Mouse (Mus musculus): Measurements from ENCODE around the gene Adora3. TPM values are rescaled to one million over a fixed set of nuclear protein-coding genes. Genes with fewer than 3 reads are reported as not detected.

Adora3 gene
- 0.14 and 0.17 TPM in 2 replicates for polyA plus RNA-seq (2015; fragmentation: Nextera tagmentation; extraction: Ambion mirVana)

DNA sequence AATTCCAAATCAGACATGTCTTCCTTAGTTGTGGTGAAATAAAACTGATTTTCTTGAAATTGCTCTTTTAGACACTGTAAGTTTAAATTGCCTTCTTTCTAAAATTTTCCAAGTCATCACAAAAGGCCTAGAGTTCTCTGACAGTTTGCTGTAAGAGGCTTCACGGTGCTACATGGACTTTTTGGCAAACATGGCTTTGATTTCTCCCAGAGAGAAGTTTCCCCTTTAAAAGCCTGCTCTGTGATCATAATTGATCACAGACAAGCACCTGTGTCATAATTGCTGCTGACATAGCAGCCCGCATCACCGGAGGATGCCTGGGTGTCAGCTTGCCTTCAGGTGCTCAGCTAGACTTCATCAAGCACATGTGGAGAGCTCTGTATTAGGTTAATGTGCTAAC lies at the start of gene Adora3, which contains the start of gene Tmigd3:
Adora3 (plus strand) TSS at position 301 of the 400 bp plus-strand sequence.
Tmigd3 (plus strand) TSS at position 346 of the 400 bp plus-strand sequence.
- no peak for ATAC-seq (replicated peaks)
- H3K36me3 ChIP-seq (replicated peaks), result no peaks in the 10 kb centered on the region
- no peak within 1 kb of the TSS for H3K4me2 ChIP-seq
- H3K9ac ChIP-seq, result no peak within 1 kb of the TSS
- no peaks in the 10 kb centered on the region for H3K9me3 ChIP-seq
- no peaks in the 10 kb centered on the region for H3K27me3 ChIP-seq (replicated peaks)
- H3K27ac ChIP-seq, result no peak within 1 kb of the TSS
- H3K4me3 ChIP-seq, result no peak within 1 kb of the TSS
- 76% methylated on average over 3 of the region's 3 CpGs for WGBS
- H3K4me1 ChIP-seq, result no peaks in the 10 kb centered on the region

DNA sequence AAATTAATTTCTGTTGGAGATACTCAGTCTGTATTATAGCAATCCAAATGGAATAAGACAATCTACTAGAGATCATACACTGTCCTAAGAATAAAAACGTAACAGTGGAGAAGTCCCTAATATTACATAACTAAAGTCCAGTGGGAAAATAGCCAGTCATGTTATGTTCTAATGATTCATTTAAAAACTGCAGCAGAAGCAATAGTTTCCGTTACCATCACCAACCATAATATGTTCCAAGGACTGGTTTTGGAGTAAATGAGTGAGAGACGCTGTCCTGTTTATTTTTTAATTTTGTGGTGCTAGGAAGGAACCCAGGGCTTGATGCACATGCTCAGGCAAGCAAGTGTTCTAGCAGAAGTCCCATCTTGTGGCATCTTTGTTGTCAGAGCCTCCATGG lies 49.2 kb upstream of the Adora3 start:
- H3K27me3 ChIP-seq (replicated peaks), result no peaks in the 10 kb centered on the region
- no peak overlapping the region for H3K4me2 ChIP-seq
- no peak overlapping the region for H3K27ac ChIP-seq
- no peaks in the 10 kb centered on the region for H3K9me3 ChIP-seq
- H3K36me3 ChIP-seq (replicated peaks), result no peaks in the 10 kb centered on the region
- WGBS, result 91% methylated on average over 3 of the region's 3 CpGs
- H3K4me1 ChIP-seq, result no peaks in the 10 kb centered on the region
- ATAC-seq (replicated peaks), result no peak
- H3K9ac ChIP-seq, result no peak overlapping the region
- H3K4me3 ChIP-seq, result no peak overlapping the region

DNA sequence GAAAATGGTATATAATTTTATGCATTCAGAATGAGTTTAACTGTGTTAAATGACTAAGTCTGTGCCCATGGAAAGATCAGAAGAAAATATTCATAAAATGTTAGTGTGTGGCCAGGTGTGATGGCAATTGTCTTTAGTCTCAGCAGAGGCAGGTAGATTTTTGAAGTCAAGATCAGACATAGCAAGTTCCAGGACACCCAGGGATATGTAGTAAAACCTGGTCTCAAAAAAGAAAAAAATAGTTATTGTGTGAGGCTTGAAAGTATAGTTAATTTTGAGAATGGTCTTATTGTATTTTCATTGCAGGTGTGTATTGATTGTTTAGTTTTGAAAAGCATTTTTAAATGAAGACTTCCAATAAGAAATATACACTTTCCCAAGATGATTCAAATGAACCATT lies 47.0 kb upstream of the Adora3 start:
- ATAC-seq (replicated peaks), result no peak
- Histone ChIP-seq H3K9ac (no peak overlapping the region), H3K27me3 (replicated peaks) (no peaks in the 10 kb centered on the region), H3K4me1 (no peaks in the 10 kb centered on the region), H3K4me2 (no peak overlapping the region), H3K4me3 (no peak overlapping the region), H3K36me3 (replicated peaks) (no peaks in the 10 kb centered on the region), H3K9me3 (no peaks in the 10 kb centered on the region), H3K27ac (no peak overlapping the region)

DNA sequence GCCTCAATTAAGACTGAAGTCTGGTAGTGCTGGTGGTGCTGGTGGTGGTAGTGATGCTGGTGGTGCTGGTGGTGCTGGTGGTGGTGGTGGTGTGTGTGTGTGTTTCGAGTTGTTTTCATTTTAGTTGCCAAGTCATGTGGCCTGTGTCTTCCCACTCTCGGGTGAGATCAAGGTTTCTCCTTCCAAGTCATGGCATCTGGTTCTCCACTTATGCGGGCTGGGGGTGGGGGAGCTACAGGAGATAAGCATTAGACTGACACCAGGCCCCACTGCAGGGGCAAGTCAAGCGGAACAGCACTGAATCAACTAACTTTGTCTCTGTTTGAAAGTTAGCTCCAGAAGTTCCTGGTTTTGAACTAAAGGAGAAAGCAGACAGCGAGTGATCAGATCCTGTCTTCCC lies 46.6 kb upstream of the Adora3 start:
- no peak for ATAC-seq (replicated peaks)
- H3K27ac ChIP-seq, result no peak overlapping the region
- WGBS, result 47% methylated on average over 5 of the region's 5 CpGs

DNA sequence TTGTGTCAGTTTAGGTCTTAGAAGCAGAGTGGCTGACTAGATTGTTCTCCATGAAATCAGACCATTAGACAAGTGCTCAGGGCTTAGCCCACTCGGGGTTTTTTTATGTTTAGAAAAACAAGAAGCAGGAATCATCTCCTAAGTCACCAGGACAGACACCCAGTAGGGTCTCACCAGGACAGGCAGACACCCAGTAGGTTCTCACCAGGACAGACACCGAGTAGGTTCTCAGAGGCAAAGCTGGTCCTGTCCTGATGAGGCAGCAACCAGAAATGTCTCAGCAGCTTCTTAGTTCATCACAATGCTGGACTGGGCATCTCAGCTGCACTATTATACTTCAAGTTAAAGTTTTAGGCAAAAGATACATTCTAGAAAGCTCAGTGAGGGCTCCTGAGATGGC lies 46.0 kb upstream of the Adora3 start:
- H3K4me3 ChIP-seq, result no peak overlapping the region
- H3K9ac ChIP-seq, result no peak overlapping the region
- 56% methylated on average over 2 of the region's 2 CpGs for WGBS
- no peak overlapping the region for H3K4me2 ChIP-seq
- ATAC-seq (replicated peaks), result no peak
- no peaks in the 10 kb centered on the region for H3K36me3 ChIP-seq (replicated peaks)
- no peak overlapping the region for H3K27ac ChIP-seq
- H3K9me3 ChIP-seq, result no peaks in the 10 kb centered on the region
- H3K27me3 ChIP-seq (replicated peaks), result no peaks in the 10 kb centered on the region
- H3K4me1 ChIP-seq, result no peaks in the 10 kb centered on the region

More for the DNA sequence above, 46.6 kb upstream of the Adora3 start:
- Histone ChIP-seq H3K36me3 (replicated peaks) (no peaks in the 10 kb centered on the region), H3K4me2 (no peak overlapping the region), H3K27me3 (replicated peaks) (no peaks in the 10 kb centered on the region), H3K9ac (no peak overlapping the region), H3K4me3 (no peak overlapping the region), H3K9me3 (no peaks in the 10 kb centered on the region), H3K4me1 (no peaks in the 10 kb centered on the region)

DNA sequence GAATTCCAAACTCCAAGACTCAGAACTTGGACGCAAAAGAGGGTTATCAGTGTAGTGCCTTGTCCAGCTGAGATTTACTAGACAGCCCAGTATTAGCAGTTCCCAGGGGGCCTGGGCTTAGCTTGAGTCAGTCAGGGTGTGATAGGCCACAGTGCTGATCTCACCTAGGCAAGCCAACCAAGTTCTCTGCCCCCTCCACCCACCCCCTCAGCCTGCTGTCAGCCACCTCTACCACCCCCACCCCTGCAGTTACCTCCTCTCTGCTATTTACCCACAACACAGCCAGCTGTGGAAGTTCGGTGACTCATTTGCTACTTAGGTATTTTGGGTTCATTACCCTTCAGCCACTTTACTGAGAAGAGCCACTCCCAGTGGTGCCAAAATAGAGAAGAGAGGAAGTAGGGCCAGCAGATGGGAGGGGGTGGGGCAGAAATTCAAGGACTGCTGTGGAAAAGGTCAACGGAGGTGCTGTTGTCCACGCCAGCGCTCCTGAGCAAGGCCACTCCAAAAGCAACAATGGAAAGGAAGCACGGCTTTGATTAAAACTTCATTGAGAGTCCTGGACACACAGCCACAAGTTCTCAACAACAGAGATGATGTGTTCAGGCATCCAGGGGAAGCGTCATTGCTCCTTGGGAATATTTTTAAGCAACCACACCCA lies 45.0 kb upstream of the Adora3 start:
- Histone ChIP-seq H3K9me3 (no peaks in the 10 kb centered on the region), H3K4me2 (no peak overlapping the region), H3K27ac (no peak overlapping the region), H3K27me3 (replicated peaks) (no peaks in the 10 kb centered on the region), H3K4me1 (no peaks in the 10 kb centered on the region), H3K4me3 (no peak overlapping the region), H3K36me3 (replicated peaks) (no peaks in the 10 kb centered on the region), H3K9ac (no peak overlapping the region)
- no peak for ATAC-seq (replicated peaks)
- 73% methylated on average over 7 of the region's 7 CpGs for WGBS

DNA sequence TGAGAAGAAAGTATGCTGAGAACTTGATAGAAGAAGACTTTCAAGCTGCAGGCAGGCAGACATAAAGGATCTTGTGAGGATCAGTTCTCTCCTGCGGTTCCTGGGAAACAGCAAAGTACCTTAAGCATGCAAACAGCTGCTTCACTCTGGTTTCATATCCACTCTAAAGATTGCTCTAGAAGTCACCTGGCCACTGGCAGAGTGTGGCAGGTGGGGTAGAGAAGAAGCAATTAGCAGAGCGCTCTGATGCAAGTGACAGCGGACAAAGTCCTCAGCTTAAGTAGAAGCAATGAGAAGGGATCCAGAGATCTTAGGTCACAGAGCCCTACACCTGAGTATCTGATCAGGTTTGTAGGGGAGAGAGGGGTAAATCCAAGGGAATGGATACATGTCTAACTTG lies 39.1 kb upstream of the Adora3 start:
- H3K27me3 ChIP-seq (replicated peaks), result no peaks in the 10 kb centered on the region
- no peak for ATAC-seq (replicated peaks)
- 97% methylated on average over 3 of the region's 3 CpGs for WGBS
- H3K4me3 ChIP-seq, result no peak overlapping the region
- no peaks in the 10 kb centered on the region for H3K36me3 ChIP-seq (replicated peaks)
- H3K9ac ChIP-seq, result no peak overlapping the region
- no peak overlapping the region for H3K27ac ChIP-seq
- no peaks in the 10 kb centered on the region for H3K4me1 ChIP-seq
- no peaks in the 10 kb centered on the region for H3K9me3 ChIP-seq
- no peak overlapping the region for H3K4me2 ChIP-seq

DNA sequence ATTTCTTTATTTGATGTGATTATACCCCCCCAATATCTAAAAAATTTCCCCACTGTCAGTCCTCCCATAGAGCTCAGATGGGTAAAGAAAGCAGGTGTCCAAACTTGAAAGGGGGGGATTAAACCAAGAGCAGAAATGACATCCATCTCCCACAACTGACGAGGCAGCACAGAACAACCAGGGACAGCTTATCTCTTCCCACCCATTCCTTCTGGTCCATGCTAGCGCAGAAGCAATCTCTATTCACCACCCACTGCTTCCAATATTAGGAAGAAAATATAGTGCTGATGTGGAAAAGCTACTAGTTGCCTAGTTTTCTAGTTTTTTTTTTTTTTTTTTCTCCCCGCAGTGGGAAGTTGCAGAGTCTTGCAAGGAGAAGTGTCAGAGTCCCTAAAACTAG lies 34.8 kb upstream of the Adora3 start:
- Histone ChIP-seq H3K4me2 (no peak overlapping the region), H3K36me3 (replicated peaks) (no peaks in the 10 kb centered on the region), H3K27me3 (replicated peaks) (no peaks in the 10 kb centered on the region), H3K9ac (no peak overlapping the region), H3K4me1 (no peaks in the 10 kb centered on the region), H3K4me3 (no peak overlapping the region), H3K27ac (no peak overlapping the region), H3K9me3 (no peaks in the 10 kb centered on the region)
- 69% methylated on average over 3 of the region's 3 CpGs for WGBS
- ATAC-seq (replicated peaks), result no peak

DNA sequence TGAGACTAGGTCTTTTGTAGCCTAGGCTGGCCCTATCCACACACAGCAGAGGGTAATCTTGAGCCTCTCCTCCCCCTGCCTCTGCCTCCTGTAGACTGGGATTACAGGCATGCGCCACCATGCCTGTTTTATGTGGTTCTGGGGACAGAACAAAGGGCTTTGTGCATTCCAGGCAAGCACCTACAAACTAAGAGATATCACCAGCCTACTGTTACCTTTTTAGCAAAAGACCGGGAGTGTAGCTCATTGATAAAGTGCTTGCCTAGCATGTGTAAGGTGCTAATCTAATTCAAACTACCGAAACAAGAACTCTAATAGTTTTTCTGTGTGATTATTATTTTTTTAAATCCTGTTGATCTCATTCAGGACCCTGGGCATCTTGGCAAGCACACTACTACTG lies 33.8 kb upstream of the Adora3 start:
- no peak overlapping the region for H3K27ac ChIP-seq
- no peak overlapping the region for H3K4me3 ChIP-seq
- no peak overlapping the region for H3K4me2 ChIP-seq
- 84% methylated on average over 3 of the region's 3 CpGs for WGBS
- H3K36me3 ChIP-seq (replicated peaks), result no peaks in the 10 kb centered on the region
- H3K4me1 ChIP-seq, result no peaks in the 10 kb centered on the region
- H3K9me3 ChIP-seq, result no peaks in the 10 kb centered on the region
- H3K27me3 ChIP-seq (replicated peaks), result no peaks in the 10 kb centered on the region
- no peak overlapping the region for H3K9ac ChIP-seq
- no peak for ATAC-seq (replicated peaks)

DNA sequence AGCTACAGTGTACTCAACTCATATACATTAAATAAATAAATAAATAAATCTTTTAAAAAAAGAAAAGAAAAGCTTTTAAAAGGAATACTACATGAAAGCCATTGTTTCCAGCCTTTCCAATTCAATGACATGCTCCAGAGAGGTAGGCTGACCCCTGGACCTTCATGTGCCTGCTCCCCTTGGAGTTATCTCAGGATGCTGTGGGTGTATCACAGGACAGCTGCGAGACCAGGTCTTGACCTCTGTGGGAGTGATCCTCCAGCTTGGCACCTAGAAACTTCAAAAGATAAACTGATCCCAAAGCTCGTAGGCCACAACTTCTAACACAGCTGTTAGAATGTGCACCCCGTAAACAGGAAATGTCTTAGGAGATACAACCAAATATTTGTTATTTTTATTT lies 32.0 kb upstream of the Adora3 start:
- H3K4me3 ChIP-seq, result no peak overlapping the region
- H3K4me2 ChIP-seq, result no peak overlapping the region
- no peak overlapping the region for H3K27ac ChIP-seq
- no peaks in the 10 kb centered on the region for H3K36me3 ChIP-seq (replicated peaks)
- H3K9ac ChIP-seq, result no peak overlapping the region
- WGBS, result 85% methylated on average over 3 of the region's 3 CpGs
- no peaks in the 10 kb centered on the region for H3K4me1 ChIP-seq
- ATAC-seq (replicated peaks), result no peak
- H3K9me3 ChIP-seq, result no peaks in the 10 kb centered on the region
- H3K27me3 ChIP-seq (replicated peaks), result no peaks in the 10 kb centered on the region

DNA sequence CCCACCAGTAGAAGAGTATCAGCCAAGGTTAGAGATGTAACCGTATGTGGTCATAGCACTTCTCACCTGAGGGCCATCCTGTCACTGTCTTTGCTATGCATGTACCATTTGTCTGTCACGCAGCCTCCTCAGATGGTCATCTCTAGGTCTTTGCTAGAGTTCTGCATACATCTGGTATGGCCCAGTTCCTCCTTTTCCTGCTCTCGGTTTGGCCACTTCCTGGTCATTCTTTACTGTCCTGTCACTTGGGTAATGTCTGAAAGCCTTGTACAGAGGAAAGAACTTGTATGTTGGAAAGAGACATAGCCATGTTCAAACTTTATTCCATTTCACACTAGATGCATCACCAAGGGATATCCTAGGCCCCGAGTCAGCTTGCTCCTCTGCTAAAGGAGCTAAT lies 30.8 kb upstream of the Adora3 start:
- no peak for ATAC-seq (replicated peaks)
- Histone ChIP-seq H3K4me3 (no peak overlapping the region), H3K27me3 (replicated peaks) (no peaks in the 10 kb centered on the region), H3K4me2 (no peak overlapping the region), H3K9ac (no peak overlapping the region), H3K9me3 (no peaks in the 10 kb centered on the region), H3K4me1 (no peaks in the 10 kb centered on the region), H3K27ac (no peak overlapping the region), H3K36me3 (replicated peaks) (no peaks in the 10 kb centered on the region)
- 91% methylated on average over 4 of the region's 4 CpGs for WGBS

DNA sequence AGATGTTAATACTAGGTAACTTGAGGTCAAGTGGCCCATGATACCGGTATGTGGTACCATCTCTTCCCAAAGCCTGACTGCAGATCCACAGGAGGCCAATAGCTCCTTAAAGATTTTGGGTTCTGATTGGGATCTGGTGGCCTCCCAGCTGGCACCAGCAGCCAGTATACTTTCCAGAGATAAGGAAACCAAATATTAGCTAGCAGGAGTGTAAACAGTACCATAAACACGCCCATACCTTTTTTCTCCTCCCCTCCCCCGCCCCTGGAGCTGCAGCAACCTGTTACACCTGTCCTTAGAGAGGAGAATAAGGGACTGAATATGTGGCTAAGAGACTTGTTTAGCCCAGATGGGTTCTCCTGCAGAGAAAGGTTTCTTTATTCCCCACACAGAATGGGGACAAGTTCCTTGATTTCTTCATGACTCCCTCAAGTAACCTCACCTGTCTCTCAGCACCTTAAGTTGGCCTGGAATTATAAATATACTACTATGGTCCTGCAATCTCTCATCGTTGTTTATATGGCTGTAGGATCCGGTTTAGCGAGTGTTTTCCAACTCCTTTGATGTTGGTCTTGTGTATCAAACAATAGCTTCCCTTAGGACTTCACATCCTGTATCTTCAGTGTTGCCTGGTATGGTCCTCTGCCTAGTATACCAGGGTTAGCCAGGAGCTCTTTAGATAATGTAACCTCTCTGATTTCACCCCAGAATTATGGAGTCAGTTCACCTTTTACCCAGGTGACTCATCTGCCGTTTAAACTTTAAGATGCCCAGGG lies 24.2 kb upstream of the Adora3 start:
- WGBS, result 78% methylated on average over 7 of the region's 7 CpGs
- no peaks in the 10 kb centered on the region for H3K36me3 ChIP-seq (replicated peaks)
- H3K27ac ChIP-seq, result no peak overlapping the region
- no peaks in the 10 kb centered on the region for H3K9me3 ChIP-seq
- no peak overlapping the region for H3K9ac ChIP-seq
- H3K27me3 ChIP-seq (replicated peaks), result no peaks in the 10 kb centered on the region
- no peaks in the 10 kb centered on the region for H3K4me1 ChIP-seq
- H3K4me3 ChIP-seq, result no peak overlapping the region
- H3K4me2 ChIP-seq, result no peak overlapping the region
- no peak for ATAC-seq (replicated peaks)

DNA sequence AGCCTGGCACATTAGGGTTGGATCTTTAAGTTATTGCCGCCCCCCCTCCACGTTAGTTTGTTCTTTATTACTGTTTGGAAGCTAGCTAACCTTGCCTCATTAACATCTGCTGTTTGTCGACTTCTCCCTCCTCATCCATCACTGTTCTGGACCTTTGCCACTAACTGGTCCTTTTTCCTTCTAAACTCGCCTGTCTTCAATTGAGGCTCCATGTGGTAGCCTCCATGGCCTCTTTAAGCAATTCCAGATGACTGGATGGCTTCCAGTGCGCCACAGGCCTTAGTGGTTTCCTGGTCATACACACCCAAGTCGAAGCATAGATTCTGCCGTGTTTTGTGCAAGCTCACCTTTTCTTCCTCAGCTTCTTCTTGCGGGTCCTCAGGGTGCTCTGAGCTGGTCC lies 16.9 kb upstream of the Adora3 start:
- ATAC-seq (replicated peaks), result no peak

More for the DNA sequence above, 16.9 kb upstream of the Adora3 start:
- Histone ChIP-seq H3K27me3 (replicated peaks) (no peaks in the 10 kb centered on the region), H3K4me3 (no peak overlapping the region), H3K27ac (no peak overlapping the region), H3K9me3 (no peaks in the 10 kb centered on the region), H3K36me3 (replicated peaks) (no peaks in the 10 kb centered on the region), H3K4me1 (no peaks in the 10 kb centered on the region), H3K9ac (no peak overlapping the region), H3K4me2 (no peak overlapping the region)
- 87% methylated on average over 8 of the region's 8 CpGs for WGBS
